Mouse (Mus musculus) myocyte (in vitro differentiated cells): ENCODE data around the gene Gpr157. TPM values are rescaled to one million over a fixed set of nuclear protein-coding genes. Genes with fewer than 3 reads are reported as not detected.

Experiments used
- H3K27me3 ChIP-seq: one replicate; pipeline ENCODE4 v1.6.1; 2011; ENCODE audit not compliant: control insufficient read depth, insufficient read depth, insufficient read length
- H3K36me3 ChIP-seq: one replicate; pipeline ENCODE4 v1.6.1; 2011; ENCODE audit not compliant: control insufficient read depth, insufficient read depth
- H3K4me2 ChIP-seq: one replicate; pipeline ENCODE4 v1.6.1; 2011; ENCODE audit warnings: low read depth, control low read depth
- H3K4me3 ChIP-seq: one replicate; pipeline ENCODE4 v1.5.1; 2011; ENCODE audit warnings: mild to moderate bottlenecking, control low read depth, moderate library complexity
- H3K79me2 ChIP-seq: one replicate; pipeline ENCODE4 v1.6.1; 2011; ENCODE audit not compliant: control insufficient read depth, insufficient read depth
- H3ac ChIP-seq: one replicate; pipeline ENCODE4 v1.6.1; 2011; ENCODE audit not compliant: control insufficient read depth, insufficient read length
- CEBPB ChIP-seq: IDR thresholded peaks from 2 replicates; pipeline ENCODE4 v1.6.1; 2011; ENCODE audit warnings: mild to moderate bottlenecking, moderate library complexity; ENCODE audit not compliant: poor library complexity, insufficient read depth, severe bottlenecking
- E2F4 ChIP-seq: IDR thresholded peaks from one replicate; pipeline ENCODE4 v1.6.1; 2011; ENCODE audit warnings: mild to moderate bottlenecking, control low read depth, moderate library complexity; ENCODE audit not compliant: insufficient read depth
- MAX ChIP-seq: IDR thresholded peaks from one replicate; pipeline ENCODE4 v1.6.1; 2011; ENCODE audit warnings: low read depth, mild to moderate bottlenecking, control low read depth
- MYOD1 ChIP-seq, 3 experiments: IDR thresholded peaks; one replicate each; pipeline ENCODE4 v1.6.1; 2011; ENCODE audit warnings: control low read depth in 2 of 3, low read depth in 2 of 3, mild to moderate bottlenecking in 2 of 3, moderate library complexity in 1 of 3; ENCODE audit not compliant: insufficient read length in 2 of 3, control insufficient read depth in 1 of 3
- MYOG ChIP-seq, 3 experiments: IDR thresholded peaks; one replicate each; pipeline ENCODE4 v1.6.1; 2011; ENCODE audit warnings: control low read depth in 2 of 3, low read depth in 2 of 3, mild to moderate bottlenecking in 2 of 3; ENCODE audit not compliant: insufficient read length in 2 of 3, control insufficient read depth in 1 of 3, insufficient read depth in 1 of 3
- POLR2A ChIP-seq: IDR thresholded peaks from one replicate; pipeline ENCODE4 v1.6.1; 2011; ENCODE audit warnings: low read depth, mild to moderate bottlenecking, control low read depth, moderate library complexity; ENCODE audit not compliant: insufficient read length
- POLR2AphosphoS2 ChIP-seq: IDR thresholded peaks from one replicate; pipeline ENCODE4 v1.6.1; 2011; ENCODE audit warnings: low read depth, control low read depth; ENCODE audit not compliant: insufficient read length
- REST ChIP-seq: IDR thresholded peaks from one replicate; pipeline ENCODE4 v1.6.1; 2011; ENCODE audit warnings: mild to moderate bottlenecking, control low read depth, moderate library complexity; ENCODE audit not compliant: insufficient read depth, insufficient read length
- SRF ChIP-seq: IDR thresholded peaks from one replicate; pipeline ENCODE4 v1.6.1; 2011; ENCODE audit warnings: low read depth; ENCODE audit not compliant: control insufficient read depth, insufficient read length
- TCF12 ChIP-seq: IDR thresholded peaks from one replicate; pipeline ENCODE4 v1.6.1; 2011; ENCODE audit warnings: mild to moderate bottlenecking, control low read depth; ENCODE audit not compliant: poor library complexity, insufficient read depth, severe bottlenecking
- TCF3 ChIP-seq: IDR thresholded peaks from one replicate; pipeline ENCODE4 v1.6.1; 2011; ENCODE audit warnings: low read depth, control low read depth; ENCODE audit not compliant: insufficient read length
- USF1 ChIP-seq: IDR thresholded peaks from one replicate; pipeline ENCODE4 v1.6.1; 2011; ENCODE audit warnings: low read depth, mild to moderate bottlenecking, control low read depth, moderate library complexity
- polyA plus RNA-seq: library from polyadenylated mRNA; unstranded; fragments of >200 nt; fragmentation: generic; extraction: Trizol; gene quantifications from one replicate; pipeline ENCODE4 v1.2.1, GENCODE M21; 2012; ENCODE audit warnings: missing spikeins

Gene Gpr157
- polyA plus RNA-seq, 1 experiment = 1.6 TPM

GRCm38 (mm10) chr4:150049564-150050226, 37.5 kb upstream of the Gpr157 start:
- Histone ChIP-seq H3K79me2 (peaks cover 49% of the 10 kb centered on the region), H3ac (peak overlapping the region; percentile 80), H3K27me3 (no peaks in the 10 kb centered on the region), H3K4me2 (peak overlapping the region; percentile 65), H3K36me3 (peaks cover 5% of the 10 kb centered on the region), H3K4me3 (peak overlapping the region; percentile 99)
- TF ChIP-seq SRF (no peak), REST (no peak), MAX (no peak)

GRCm38 (mm10) chr4:150051514-150051913, 35.7 kb upstream of the Gpr157 start:
- no peak overlapping the region for H3ac ChIP-seq
- peaks cover 52% of the 10 kb centered on the region for H3K79me2 ChIP-seq
- no peak for TF ChIP-seq MYOD1 (IDR thresholded peaks at IDR 0.05; ENCODE audit: control insufficient read depth in 1 of 3, insufficient read length in 2 of 3, low read depth in 2 of 3)
- no peak for TF ChIP-seq CEBPB
- no peak for TF ChIP-seq USF1
- TF ChIP-seq REST = no peak
- TF ChIP-seq TCF12 = no peak
- no peak for TF ChIP-seq MAX
- TF ChIP-seq MYOG (IDR thresholded peaks at IDR 0.05; ENCODE audit: control insufficient read depth in 1 of 3, insufficient read depth in 1 of 3, insufficient read length in 2 of 3, low read depth in 2 of 3) = no peak
- no peak for TF ChIP-seq SRF
- TF ChIP-seq POLR2A = no peak
- TF ChIP-seq POLR2AphosphoS2 = no peak
- no peak for TF ChIP-seq E2F4
- TF ChIP-seq TCF3 = no peak
- H3K36me3 ChIP-seq = peaks cover 5% of the 10 kb centered on the region
- no peak overlapping the region for H3K4me3 ChIP-seq
- H3K27me3 ChIP-seq = no peaks in the 10 kb centered on the region
- H3K4me2 ChIP-seq = peak overlapping the region; percentile 65

GRCm38 (mm10) chr4:150052380-150052779, 34.8 kb upstream of the Gpr157 start:
- H3K27me3 ChIP-seq = no peaks in the 10 kb centered on the region

GRCm38 (mm10) chr4:150056171-150056570, 31.0 kb upstream of the Gpr157 start:
- H3K36me3 ChIP-seq = peaks cover 5% of the 10 kb centered on the region
- no peak overlapping the region for H3ac ChIP-seq
- H3K27me3 ChIP-seq = no peaks in the 10 kb centered on the region
- H3K4me3 ChIP-seq = no peak overlapping the region
- H3K4me2 ChIP-seq = peak overlapping the region; percentile 58
- peaks cover 39% of the 10 kb centered on the region for H3K79me2 ChIP-seq
- TF ChIP-seq MYOD1 (IDR thresholded peaks at IDR 0.05; ENCODE audit: control insufficient read depth in 1 of 3, insufficient read length in 2 of 3, low read depth in 2 of 3) = peak in 1 of 3 experiments; percentile 2
- no peak for TF ChIP-seq CEBPB

More at GRCm38 (mm10) chr4:150052380-150052779, 34.8 kb upstream of the Gpr157 start:
- TF ChIP-seq USF1 (no peak), SRF (no peak), CEBPB (no peak), TCF12 (no peak), MYOG (IDR thresholded peaks at IDR 0.05; ENCODE audit: control insufficient read depth in 1 of 3, insufficient read depth in 1 of 3, insufficient read length in 2 of 3, low read depth in 2 of 3) (no peak), TCF3 (no peak), POLR2AphosphoS2 (no peak), E2F4 (no peak), REST (no peak), MYOD1 (IDR thresholded peaks at IDR 0.05; ENCODE audit: control insufficient read depth in 1 of 3, insufficient read length in 2 of 3, low read depth in 2 of 3) (no peak), POLR2A (no peak), MAX (no peak)
- peaks cover 10% of the 10 kb centered on the region for H3K36me3 ChIP-seq
- H3K4me2 ChIP-seq = no peak overlapping the region
- no peak overlapping the region for H3ac ChIP-seq
- peaks cover 52% of the 10 kb centered on the region for H3K79me2 ChIP-seq
- H3K4me3 ChIP-seq = no peak overlapping the region

- Histone ChIP-seq H3K27me3 (no peaks in the 10 kb centered on the region), H3K36me3 (peaks cover 7% of the 10 kb centered on the region), H3ac (no peak overlapping the region), H3K79me2 (peaks cover 43% of the 10 kb centered on the region), H3K4me3 (no peak overlapping the region), H3K4me2 (no peak overlapping the region)
- TF ChIP-seq E2F4 (no peak), CEBPB (no peak), MYOG (IDR thresholded peaks at IDR 0.05; ENCODE audit: control insufficient read depth in 1 of 3, insufficient read depth in 1 of 3, insufficient read length in 2 of 3, low read depth in 2 of 3) (no peak), REST (no peak), SRF (no peak), MYOD1 (IDR thresholded peaks at IDR 0.05; ENCODE audit: control insufficient read depth in 1 of 3, insufficient read length in 2 of 3, low read depth in 2 of 3) (no peak), POLR2A (no peak), POLR2AphosphoS2 (no peak), TCF12 (no peak), USF1 (no peak), TCF3 (no peak), MAX (no peak)
These were observed 29.4 kb upstream of the Gpr157 start for GRCm38 (mm10) chr4:150057722-150058121.
